Mouse (Mus musculus) brain, embryonic 14.5 days (tissue): ENCODE measurements at regions not wholly inside any gene's neighbourhood (a gene's known extent, or its start where the extent isn't known, plus 50 kb on each side); places are given as distances from the start of the nearest gene placed in this dataset.

Source experiments
- DNase-seq: peaks from one replicate; pipeline ENCODE4 v3.0.0-alpha.2; 2011; ENCODE audit warnings: low read depth
- CTCF ChIP-seq: fragments of 200-500 bp; IDR thresholded peaks from 2 replicates; pipeline ENCODE4 v1.5.1; 2012; ENCODE audit warnings: inconsistent platforms, mild to moderate bottlenecking, moderate library complexity, borderline replicate concordance; ENCODE audit not compliant: insufficient read depth, insufficient read length; ENCODE audit errors: extremely low read depth
- POLR2A ChIP-seq: fragments of 200-500 bp; IDR thresholded peaks from 2 replicates; pipeline ENCODE4 v1.6.1; 2012; ENCODE audit warnings: mild to moderate bottlenecking, inconsistent platforms, borderline replicate concordance; ENCODE audit not compliant: poor library complexity, insufficient read depth, insufficient read length, severe bottlenecking; ENCODE audit errors: extremely low read depth

DNA sequence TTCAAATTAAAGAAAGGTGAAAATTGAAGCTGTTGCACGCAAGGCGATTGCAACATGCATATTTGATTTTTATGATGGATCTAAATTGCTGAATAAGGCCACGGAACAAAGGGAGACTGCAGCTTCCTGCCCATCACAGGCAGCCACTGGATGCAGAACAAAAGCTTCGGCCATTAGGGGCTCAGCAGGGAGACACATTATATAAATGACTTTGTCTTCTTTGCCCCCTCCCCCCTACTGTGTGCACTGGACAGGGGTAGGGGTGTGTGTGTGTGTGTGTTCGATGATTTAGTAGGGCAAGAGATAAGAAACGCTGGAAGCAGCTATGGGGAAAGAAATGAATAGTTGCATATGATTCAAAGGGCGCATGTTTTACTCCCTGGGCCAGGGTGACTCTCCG is 481.2 kb upstream of the Pmfbp1 start:
- TF ChIP-seq POLR2A (no peak), CTCF (no peak)
- DNase-seq: peak; percentile 80

DNA sequence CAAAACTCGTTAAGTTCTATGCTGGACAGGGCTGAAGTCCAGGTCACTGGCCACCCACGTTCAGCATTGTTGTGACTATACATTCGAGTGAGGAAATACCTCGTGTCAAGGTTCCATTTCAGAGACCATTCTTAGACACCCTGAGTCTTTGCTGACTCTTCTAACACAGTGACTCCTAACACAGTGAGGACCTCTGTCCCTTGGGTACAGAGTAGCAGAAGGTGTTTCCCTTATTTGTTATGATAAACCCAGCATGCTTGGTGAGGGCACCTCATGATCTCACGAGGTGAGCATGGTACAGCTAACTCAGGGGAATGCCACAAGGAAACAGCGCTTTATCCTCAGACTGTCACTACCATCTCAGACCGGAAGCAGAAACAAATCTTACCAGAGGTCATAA is 480.2 kb upstream of the Pmfbp1 start:
- no peak for TF ChIP-seq POLR2A
- TF ChIP-seq CTCF: no peak
- DNase-seq: no peak

DNA sequence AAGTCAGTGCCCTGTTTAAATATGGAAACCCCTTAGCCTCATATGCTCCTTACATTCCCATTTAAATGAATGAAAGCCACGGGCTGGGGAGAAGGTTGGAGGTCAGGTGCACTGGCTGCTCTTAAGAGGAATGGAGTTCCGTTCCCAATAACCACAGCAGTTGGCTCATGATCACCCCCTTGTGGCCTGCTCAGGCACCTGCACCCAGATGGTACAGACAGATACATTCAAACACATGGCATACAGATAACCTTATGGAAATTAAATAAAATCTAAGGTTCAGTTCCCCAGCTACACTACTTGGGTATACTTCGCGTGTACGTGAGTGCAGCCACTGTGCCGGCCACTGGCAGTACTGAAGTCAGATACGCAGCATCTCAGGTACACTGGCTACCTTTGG is 479.1 kb upstream of the Pmfbp1 start:
- DNase-seq: peak; percentile 37
- TF ChIP-seq POLR2A (no peak), CTCF (peak; percentile 72)

DNA sequence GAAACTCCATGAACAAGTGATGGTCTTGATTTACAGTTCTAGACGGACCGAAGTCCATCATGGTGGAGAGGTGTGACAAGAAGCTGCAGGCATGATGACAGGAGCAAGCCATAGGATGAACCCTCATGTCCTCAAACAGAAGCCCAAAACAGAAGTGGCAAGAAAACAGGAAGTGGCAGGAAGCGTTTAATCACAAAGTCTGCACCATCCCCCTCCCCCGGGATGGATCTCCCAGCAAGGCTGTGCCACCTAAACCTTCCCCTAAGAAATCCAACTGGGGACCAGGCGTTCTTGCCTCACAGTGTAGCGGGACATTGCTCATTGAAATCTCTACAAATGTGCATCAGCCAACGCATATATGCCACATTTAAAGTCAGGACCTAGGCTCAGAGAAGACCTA is 474.3 kb upstream of the Pmfbp1 start:
- no peak for DNase-seq
- TF ChIP-seq CTCF (no peak), POLR2A (no peak)

DNA sequence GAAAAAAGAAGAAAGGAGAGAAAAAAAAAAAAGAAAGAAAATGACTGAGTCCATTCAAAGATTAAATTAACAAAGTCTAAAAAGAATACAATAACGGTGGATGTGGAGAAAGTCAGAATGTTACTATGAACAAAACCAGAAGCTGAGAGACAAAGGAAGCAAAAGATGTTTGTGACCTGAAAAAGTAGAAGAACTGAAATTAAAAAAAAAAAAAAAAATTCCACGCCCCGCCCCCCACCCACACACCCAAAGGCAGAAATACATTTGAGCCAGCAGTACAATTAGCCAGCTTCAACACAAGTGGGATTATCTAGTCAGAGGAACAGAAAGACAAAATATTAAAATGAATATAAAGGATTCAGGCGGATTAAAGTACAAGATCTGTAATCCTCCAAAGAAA is 473.7 kb upstream of the Pmfbp1 start:
- TF ChIP-seq POLR2A (no peak), CTCF (no peak)

DNA sequence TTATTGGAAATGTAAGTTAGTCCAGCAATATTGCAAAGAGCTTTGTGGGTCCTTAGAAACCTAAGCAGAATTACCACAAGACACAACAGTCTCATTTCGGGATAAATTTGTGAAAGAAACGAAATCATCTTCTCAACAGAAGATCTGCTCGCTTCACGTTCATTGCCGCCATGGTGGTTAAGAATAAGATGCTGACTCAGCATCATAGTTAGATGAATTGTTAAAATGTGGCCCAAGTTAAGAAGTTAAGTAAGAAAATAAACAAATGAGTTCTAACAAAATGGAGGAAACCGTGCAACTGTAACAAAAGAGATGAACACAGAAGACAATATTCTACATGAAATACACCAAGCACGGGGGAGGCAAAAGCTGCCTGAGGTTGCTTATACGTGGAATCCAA is 465.9 kb upstream of the Pmfbp1 start:
- TF ChIP-seq POLR2A (no peak), CTCF (no peak)

More for the DNA sequence above, 473.7 kb upstream of the Pmfbp1 start:
- no peak for DNase-seq

DNA sequence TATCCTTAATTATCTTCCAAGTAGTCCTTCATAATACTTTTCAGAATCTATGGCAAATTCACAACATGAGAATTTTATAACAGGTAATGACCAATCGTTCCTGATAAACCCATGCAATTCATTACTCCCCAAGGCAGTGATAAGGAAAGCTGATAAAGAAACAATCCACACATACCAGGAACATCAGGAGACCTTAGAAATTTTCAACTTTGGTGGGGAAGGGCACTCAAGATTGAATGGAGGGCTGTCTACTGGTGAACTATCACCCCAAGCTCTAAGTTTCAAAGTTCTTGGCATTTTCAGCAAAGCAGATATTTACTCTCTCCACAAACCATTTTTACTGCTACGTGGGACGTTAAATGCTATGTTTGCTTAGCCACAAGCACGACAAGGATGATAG is 440.2 kb upstream of the Pmfbp1 start:
- no peak for DNase-seq
- TF ChIP-seq POLR2A (no peak), CTCF (no peak)

More for the DNA sequence above, 465.9 kb upstream of the Pmfbp1 start:
- no peak for DNase-seq

DNA sequence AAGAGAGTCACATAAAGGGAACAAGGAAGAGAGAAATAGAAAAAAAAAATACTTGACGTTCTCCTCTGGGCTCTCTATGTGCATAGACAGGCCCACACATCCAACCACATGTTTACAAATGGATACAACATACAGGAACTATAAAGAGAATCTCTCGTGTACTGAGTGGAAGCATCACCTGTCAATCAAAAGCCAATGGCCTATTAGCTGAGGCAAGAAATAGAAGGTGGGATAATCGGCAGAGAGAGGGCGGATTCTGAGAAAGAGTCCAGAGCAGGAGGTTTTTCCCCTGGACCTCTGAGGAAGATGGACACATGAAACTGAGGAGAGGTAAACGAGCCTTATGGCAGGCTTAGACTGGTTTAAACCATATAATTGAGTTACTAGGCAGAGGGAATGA is 434.7 kb upstream of the Pmfbp1 start:
- TF ChIP-seq POLR2A (no peak), CTCF (no peak)
- peak; percentile 51 for DNase-seq

DNA sequence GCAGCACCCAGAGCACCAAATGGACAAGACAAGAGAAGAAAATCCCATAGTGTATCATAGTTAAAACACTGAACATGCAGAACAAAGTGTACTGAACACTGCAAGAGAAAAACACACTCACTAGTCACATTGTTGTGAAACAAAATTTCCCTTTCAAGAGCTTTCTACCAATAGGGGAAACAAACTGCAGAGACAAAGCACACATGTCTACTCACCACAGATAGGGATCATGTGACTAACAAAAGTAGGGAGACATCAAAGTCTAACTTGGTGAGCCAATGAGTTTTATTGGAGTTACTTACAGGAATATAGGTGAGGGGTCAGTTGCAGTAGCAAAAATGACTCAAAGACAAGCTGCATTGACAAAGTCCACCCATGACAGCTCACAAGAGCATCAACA is 431.5 kb upstream of the Pmfbp1 start:
- no peak for DNase-seq
- TF ChIP-seq CTCF: no peak
- no peak for TF ChIP-seq POLR2A

DNA sequence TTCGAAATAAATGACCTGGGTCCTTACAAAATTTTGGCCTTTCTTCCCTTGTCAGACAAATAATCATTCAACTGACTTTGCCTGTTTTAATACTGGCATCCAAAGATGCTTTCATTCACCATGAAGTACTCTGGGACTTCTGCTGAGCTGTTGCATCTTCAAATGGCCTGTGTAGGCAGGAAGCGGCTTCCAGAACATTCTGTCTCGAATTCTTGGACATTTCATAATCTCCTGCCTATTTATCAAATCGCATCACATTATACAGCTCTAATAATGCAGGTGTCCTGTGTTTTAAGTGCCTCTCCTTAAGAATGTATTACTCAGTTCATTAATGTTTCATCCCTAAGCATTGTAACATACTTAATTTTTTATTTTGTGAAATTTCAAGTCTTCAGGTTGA is 420.1 kb upstream of the Pmfbp1 start:
- TF ChIP-seq CTCF: no peak
- TF ChIP-seq POLR2A: no peak
- no peak for DNase-seq

DNA sequence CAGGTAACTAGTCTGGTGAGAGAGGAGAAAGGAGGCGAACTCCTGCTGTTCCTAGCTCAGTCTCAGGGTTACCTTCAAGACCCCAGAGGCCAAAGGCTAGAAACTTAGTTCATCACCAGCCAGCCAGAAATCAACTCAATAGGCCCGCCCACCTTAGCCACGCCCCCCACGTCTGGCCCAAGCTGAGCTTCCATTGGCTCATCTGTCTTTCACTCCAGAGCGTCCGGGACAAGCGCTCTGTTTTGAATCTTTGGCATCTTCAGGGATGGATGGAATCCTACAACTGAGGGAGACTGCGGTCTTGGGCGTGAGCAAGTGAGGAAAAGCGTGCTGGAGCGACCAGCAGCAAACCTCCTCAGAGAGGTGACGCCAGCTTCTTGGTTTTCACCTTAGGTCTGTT is 418.8 kb upstream of the Pmfbp1 start:
- peak; percentile 38 for DNase-seq
- TF ChIP-seq POLR2A: no peak
- TF ChIP-seq CTCF: no peak

DNA sequence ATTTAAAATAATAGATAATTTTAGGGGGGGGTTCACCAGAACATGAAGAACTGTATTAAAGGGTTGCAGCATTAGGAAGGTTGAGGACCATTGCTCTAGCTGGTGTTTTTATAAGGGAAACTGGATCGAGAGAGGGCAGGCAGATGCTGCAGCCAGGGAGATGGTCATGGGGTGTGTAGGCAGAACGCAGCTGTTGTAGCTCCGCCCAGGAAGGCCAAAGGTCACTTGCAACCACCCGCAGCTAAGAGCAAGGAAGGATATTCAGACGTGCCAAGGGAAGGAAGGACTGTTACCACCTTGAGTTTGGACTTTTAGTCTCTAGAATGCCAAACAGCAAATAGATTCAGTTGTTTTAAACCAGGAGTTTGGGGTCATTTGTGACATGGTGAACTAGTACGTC is 414.6 kb upstream of the Pmfbp1 start:
- no peak for DNase-seq
- no peak for TF ChIP-seq CTCF
- TF ChIP-seq POLR2A: no peak

DNA sequence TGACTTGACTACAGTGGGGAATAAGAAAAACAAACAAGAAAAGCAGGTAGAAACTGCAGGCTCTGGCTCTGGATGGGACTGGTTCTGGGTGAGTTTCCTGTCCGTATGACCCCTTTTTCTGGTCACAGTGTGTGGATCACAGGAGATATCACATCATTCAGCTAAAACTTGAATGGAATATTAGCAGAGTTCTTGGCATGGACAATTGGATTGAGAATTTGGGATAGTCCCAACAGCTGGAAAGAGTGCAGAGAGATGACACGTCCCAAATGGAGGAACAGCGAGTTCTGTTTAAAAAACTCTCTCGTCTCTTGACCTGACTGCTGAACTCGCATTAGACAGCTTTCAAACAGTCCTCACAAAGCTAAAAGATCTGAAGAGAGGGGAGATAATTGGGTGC is 412.5 kb upstream of the Pmfbp1 start:
- no peak for DNase-seq
- TF ChIP-seq POLR2A: no peak
- no peak for TF ChIP-seq CTCF
